Mouse (Mus musculus): ENCODE data around the gene Ptger3. TPM values are rescaled to one million over a fixed set of nuclear protein-coding genes. Genes with fewer than 3 reads are reported as not detected.

Gene Ptger3
- total and polyA plus RNA-seq, 2 experiments from 2014 or later: 7.8 to 9.4 TPM

DNA sequence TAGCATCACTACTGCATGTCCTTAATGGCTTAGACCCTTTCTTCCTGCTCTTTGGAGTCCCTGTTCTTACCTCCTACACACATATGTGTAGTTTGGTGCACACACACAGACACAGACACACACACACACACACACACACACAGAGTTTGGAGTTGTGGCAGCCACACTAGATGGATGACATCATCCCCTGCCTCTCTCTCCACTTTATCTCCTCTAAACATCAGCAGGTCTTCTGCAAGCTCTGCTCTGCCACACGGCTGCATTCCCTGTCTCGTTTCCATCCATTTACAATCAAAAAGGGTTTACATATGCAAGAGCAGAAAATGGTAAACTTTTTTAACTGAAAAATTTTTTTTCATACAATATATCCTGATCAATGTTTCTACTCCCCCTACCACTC lies 64.7 kb downstream of the Ptger3 start:
- Histone ChIP-seq H3K9ac (replicated peaks; ENCODE audit: low read length, poor library complexity, severe bottlenecking) (no peak overlapping the region), H3K27me3 (ENCODE audit: insufficient read depth, low read length) (no peaks in the 10 kb centered on the region), H3K36me3 (ENCODE audit: insufficient read depth, low read length) (no peaks in the 10 kb centered on the region), H3K9me3 (ENCODE audit: low read length) (no peaks in the 10 kb centered on the region), H3K4me1 (ENCODE audit: insufficient read depth, low read length) (no peaks in the 10 kb centered on the region), H3K4me3 (ENCODE audit: low read depth, low read length) (no peak overlapping the region), H3K4me2 (ENCODE audit: low read depth, low read length, poor library complexity, severe bottlenecking) (no peak overlapping the region), H3K27ac (ENCODE audit: low read depth, low read length) (no peak overlapping the region)
- WGBS: 81% methylated on average over 2 of the region's 2 CpGs
- no peak for DNase-seq (ENCODE audit: low spot score)
- no peak for ATAC-seq (ENCODE audit: low FRiP score)
- TF ChIP-seq CTCF (IDR thresholded peaks at IDR 0.05): no peak

DNA sequence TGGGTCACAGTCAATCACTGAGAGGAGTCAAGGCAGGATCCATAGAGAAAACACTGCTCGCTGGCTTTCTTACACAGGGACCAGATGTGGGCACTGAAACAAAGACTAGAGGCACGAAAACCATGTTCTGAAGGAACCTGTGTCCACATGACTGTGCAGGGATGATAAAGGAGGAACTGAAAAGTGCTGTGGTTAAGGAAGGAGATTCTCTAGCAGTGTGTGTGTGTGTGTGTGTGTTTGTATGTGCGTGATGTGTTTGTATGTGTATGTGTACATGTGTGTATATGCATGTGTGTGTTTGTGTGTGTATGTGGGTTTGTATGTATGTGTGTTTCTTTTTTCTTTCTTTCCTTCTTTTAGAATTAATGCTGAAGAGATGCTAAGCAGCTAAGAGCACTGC lies 67.7 kb downstream of the Ptger3 start:
- Histone ChIP-seq H3K4me2 (ENCODE audit: low read depth, low read length, poor library complexity, severe bottlenecking) (no peak overlapping the region), H3K9ac (replicated peaks; ENCODE audit: low read length, poor library complexity, severe bottlenecking) (no peak overlapping the region), H3K9me3 (ENCODE audit: low read length) (no peaks in the 10 kb centered on the region), H3K4me3 (ENCODE audit: low read depth, low read length) (no peak overlapping the region), H3K4me1 (ENCODE audit: insufficient read depth, low read length) (no peaks in the 10 kb centered on the region), H3K27ac (ENCODE audit: low read depth, low read length) (no peak overlapping the region), H3K36me3 (ENCODE audit: insufficient read depth, low read length) (no peaks in the 10 kb centered on the region), H3K27me3 (ENCODE audit: insufficient read depth, low read length) (no peaks in the 10 kb centered on the region)
- no peak for ATAC-seq (ENCODE audit: low FRiP score)
- no peak for TF ChIP-seq CTCF (IDR thresholded peaks at IDR 0.05)
- 84% methylated on average over 3 of the region's 3 CpGs for WGBS
- DNase-seq (ENCODE audit: low spot score): no peak

DNA sequence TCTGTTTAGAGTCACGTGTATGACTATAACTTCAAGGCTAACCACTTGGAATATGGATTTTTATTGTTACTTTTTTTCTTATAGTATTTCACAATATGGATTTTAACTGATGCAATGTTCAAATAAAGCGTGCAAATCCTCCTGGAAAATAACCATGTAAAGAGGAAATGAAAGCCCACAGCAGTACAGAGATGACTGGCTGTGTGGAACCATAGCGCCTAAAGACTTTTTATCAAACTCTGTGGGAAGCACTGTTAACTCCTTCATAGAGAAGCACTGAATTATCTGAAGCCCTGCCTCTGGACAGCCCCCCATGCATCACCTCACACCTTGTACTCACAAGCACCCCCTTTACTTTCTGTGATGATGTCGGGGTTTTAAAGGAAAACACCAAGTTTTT lies 69.0 kb downstream of the Ptger3 start:
- no peak for TF ChIP-seq CTCF (IDR thresholded peaks at IDR 0.05)
- Histone ChIP-seq H3K4me1 (ENCODE audit: insufficient read depth, low read length) (no peaks in the 10 kb centered on the region), H3K9ac (replicated peaks; ENCODE audit: low read length, poor library complexity, severe bottlenecking) (no peak overlapping the region), H3K36me3 (ENCODE audit: insufficient read depth, low read length) (no peaks in the 10 kb centered on the region), H3K4me2 (ENCODE audit: low read depth, low read length, poor library complexity, severe bottlenecking) (no peak overlapping the region), H3K4me3 (ENCODE audit: low read depth, low read length) (no peak overlapping the region), H3K9me3 (ENCODE audit: low read length) (no peaks in the 10 kb centered on the region), H3K27me3 (ENCODE audit: insufficient read depth, low read length) (no peaks in the 10 kb centered on the region), H3K27ac (ENCODE audit: low read depth, low read length) (no peak overlapping the region)
- no peak for ATAC-seq (ENCODE audit: low FRiP score)
- WGBS: 77% methylated on average over 4 of the region's 4 CpGs
- no peak for DNase-seq (ENCODE audit: low spot score)

DNA sequence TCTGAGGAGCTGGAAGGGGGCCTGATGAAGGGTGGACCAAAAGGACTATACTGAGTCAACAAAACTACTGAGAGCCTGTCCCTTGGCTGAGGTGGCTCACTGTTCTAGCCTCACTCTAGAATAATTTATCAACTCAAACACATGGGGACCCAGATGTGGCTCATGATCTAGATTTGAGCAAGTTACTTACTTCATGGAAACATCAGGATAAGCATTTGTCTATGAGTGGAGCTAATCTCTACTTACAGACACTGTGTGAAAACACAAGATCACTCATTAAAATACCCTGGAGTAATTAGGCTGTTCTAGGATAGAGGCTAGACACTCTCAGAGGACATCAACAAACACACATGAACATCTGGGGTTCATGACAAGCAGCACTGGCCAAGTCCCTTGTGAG lies 70.2 kb downstream of the Ptger3 start:
- TF ChIP-seq CTCF (IDR thresholded peaks at IDR 0.05): no peak
- DNase-seq (ENCODE audit: low spot score) (no peak), ATAC-seq (ENCODE audit: low FRiP score) (no peak)
- H3K9ac ChIP-seq (replicated peaks; ENCODE audit: low read length, poor library complexity, severe bottlenecking): no peak overlapping the region
- no peaks in the 10 kb centered on the region for H3K27me3 ChIP-seq (ENCODE audit: insufficient read depth, low read length)
- no peak overlapping the region for H3K4me2 ChIP-seq (ENCODE audit: low read depth, low read length, poor library complexity, severe bottlenecking)
- H3K27ac ChIP-seq (ENCODE audit: low read depth, low read length): no peak overlapping the region
- H3K4me3 ChIP-seq (ENCODE audit: low read depth, low read length): no peak overlapping the region
- H3K36me3 ChIP-seq (ENCODE audit: insufficient read depth, low read length): no peaks in the 10 kb centered on the region
- H3K9me3 ChIP-seq (ENCODE audit: low read length): no peaks in the 10 kb centered on the region
- H3K4me1 ChIP-seq (ENCODE audit: insufficient read depth, low read length): no peaks in the 10 kb centered on the region

DNA sequence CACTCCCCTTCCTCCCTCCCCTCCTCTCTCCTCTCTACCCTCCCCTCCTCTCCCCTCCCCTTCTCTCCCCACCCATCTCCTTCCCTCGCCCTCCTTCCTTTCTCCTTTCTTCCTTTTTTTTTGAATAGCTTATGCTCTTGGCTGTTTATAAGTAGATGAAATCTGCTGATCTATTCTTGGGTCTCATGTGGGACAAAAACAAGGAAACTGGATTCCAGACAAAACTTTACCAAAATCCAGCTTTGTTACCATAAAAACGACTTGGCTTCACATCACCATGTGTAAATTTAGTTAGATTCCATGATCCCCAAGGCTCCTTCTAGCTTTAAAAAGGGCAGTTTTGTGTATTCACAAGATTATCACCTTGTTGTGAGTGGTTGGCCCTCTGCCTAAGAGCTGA lies 70.6 kb downstream of the Ptger3 start:
- no peaks in the 10 kb centered on the region for H3K9me3 ChIP-seq (ENCODE audit: low read length)
- H3K4me3 ChIP-seq (ENCODE audit: low read depth, low read length): no peak overlapping the region
- ATAC-seq (ENCODE audit: low FRiP score) (no peak), DNase-seq (ENCODE audit: low spot score) (no peak)
- 67% methylated on average over 2 of the region's 2 CpGs for WGBS
- H3K9ac ChIP-seq (replicated peaks; ENCODE audit: low read length, poor library complexity, severe bottlenecking): no peak overlapping the region
- no peak overlapping the region for H3K4me2 ChIP-seq (ENCODE audit: low read depth, low read length, poor library complexity, severe bottlenecking)
- no peaks in the 10 kb centered on the region for H3K4me1 ChIP-seq (ENCODE audit: insufficient read depth, low read length)
- H3K27ac ChIP-seq (ENCODE audit: low read depth, low read length): no peak overlapping the region
- H3K36me3 ChIP-seq (ENCODE audit: insufficient read depth, low read length): no peaks in the 10 kb centered on the region
- no peaks in the 10 kb centered on the region for H3K27me3 ChIP-seq (ENCODE audit: insufficient read depth, low read length)
- TF ChIP-seq CTCF (IDR thresholded peaks at IDR 0.05): no peak

DNA sequence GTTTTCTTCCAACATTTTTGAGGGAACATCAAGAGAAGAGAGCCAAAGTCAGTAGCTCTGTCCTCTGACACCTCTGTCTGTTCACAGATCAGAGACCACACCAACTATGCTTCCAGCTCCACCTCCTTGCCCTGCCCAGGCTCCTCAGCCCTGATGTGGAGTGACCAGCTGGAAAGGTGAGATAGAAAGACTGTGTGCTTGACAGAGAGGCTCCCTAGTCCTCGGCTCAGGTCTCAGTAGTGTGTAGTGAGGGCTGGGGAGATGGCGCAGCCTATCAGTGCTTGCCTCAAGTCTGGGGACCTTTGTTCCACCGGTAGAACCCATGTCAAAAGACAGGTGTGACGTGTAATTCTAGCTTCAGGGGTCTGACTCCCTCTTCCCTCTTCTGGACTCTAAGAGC lies 74.9 kb downstream of the Ptger3 start:
- WGBS: 88% methylated on average over 4 of the region's 4 CpGs
- Histone ChIP-seq H3K36me3 (ENCODE audit: insufficient read depth, low read length) (no peaks in the 10 kb centered on the region), H3K27ac (ENCODE audit: low read depth, low read length) (no peak overlapping the region), H3K4me2 (ENCODE audit: low read depth, low read length, poor library complexity, severe bottlenecking) (no peak overlapping the region), H3K4me1 (ENCODE audit: insufficient read depth, low read length) (no peaks in the 10 kb centered on the region), H3K27me3 (ENCODE audit: insufficient read depth, low read length) (no peaks in the 10 kb centered on the region), H3K9ac (replicated peaks; ENCODE audit: low read length, poor library complexity, severe bottlenecking) (no peak overlapping the region), H3K4me3 (ENCODE audit: low read depth, low read length) (no peak overlapping the region), H3K9me3 (ENCODE audit: low read length) (no peaks in the 10 kb centered on the region)
- no peak for DNase-seq (ENCODE audit: low spot score)
- no peak for ATAC-seq (ENCODE audit: low FRiP score)
- TF ChIP-seq CTCF (IDR thresholded peaks at IDR 0.05): no peak

DNA sequence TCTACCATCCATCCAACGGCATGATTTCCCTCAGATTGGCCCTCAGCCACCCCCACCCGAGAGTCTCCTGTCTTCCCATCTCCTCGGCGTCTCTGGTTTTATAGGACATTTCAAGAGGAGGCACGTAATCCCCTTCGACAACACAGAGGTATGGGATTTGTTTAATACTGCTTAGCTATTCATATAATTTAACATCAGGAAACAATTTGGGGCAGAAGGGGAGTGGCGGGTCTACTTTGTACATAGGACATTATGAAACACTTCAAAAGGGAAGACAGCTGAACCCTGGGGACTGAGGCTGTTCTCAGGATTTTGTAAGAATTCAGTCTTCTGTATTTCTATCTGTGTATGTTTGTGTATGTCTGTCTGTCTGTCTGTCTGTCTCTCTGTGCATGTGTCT lies 94.9 kb downstream of the Ptger3 start:
- no peak overlapping the region for H3K4me2 ChIP-seq (ENCODE audit: low read depth, low read length, poor library complexity, severe bottlenecking)
- no peak overlapping the region for H3K27ac ChIP-seq (ENCODE audit: low read depth, low read length)
- H3K4me1 ChIP-seq (ENCODE audit: insufficient read depth, low read length): no peaks in the 10 kb centered on the region
- H3K9me3 ChIP-seq (ENCODE audit: low read length): no peaks in the 10 kb centered on the region
- no peaks in the 10 kb centered on the region for H3K36me3 ChIP-seq (ENCODE audit: insufficient read depth, low read length)
- DNase-seq (ENCODE audit: low spot score): no peak
- no peak overlapping the region for H3K4me3 ChIP-seq (ENCODE audit: low read depth, low read length)
- H3K27me3 ChIP-seq (ENCODE audit: insufficient read depth, low read length): no peaks in the 10 kb centered on the region
- TF ChIP-seq CTCF (IDR thresholded peaks at IDR 0.05): no peak
- 61% methylated on average over 7 of the region's 7 CpGs for WGBS
- ATAC-seq (ENCODE audit: low FRiP score): no peak
- H3K9ac ChIP-seq (replicated peaks; ENCODE audit: low read length, poor library complexity, severe bottlenecking): no peak overlapping the region

All from midbrain, postnatal 0 days (tissue).